Mouse (Mus musculus) MEL-GATA-1-ER (cell line): ENCODE data around the gene Hs1bp3.

Experiments
- DNase-seq: peaks from one replicate; pipeline ENCODE4 v3.0.0-alpha.2; 2012; ENCODE audit warnings: low read depth; ENCODE audit errors: extremely low read depth

The Hs1bp3 gene

DNA sequence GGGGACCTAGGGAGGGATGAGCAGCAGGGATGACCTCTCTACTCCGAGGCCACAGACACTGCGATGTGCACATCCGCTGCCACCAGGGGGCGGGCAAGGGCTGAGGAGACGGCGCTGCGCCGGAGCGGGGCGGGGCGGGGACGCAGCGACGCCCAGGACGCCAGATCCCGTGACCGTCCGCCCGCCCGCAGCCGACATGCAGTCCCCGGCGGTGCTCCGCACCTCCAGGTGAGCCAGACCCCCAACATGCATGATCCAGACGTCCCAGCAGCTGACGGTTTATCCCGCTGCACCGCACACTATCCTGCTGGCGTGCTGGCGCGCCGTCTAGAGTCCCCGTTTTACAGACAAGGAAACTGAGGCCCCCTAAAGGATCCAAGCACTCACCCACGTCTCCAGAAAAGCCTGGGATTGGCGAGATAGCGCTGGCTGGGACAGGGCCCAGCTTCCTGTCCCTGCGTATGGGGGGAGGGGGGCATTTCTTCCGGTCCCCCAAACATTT is at the start of gene Hs1bp3:
Gene Hs1bp3 (plus strand): TSS at position 163 of the 502 bp plus-strand sequence.
- peak; percentile 57 for DNase-seq

DNA sequence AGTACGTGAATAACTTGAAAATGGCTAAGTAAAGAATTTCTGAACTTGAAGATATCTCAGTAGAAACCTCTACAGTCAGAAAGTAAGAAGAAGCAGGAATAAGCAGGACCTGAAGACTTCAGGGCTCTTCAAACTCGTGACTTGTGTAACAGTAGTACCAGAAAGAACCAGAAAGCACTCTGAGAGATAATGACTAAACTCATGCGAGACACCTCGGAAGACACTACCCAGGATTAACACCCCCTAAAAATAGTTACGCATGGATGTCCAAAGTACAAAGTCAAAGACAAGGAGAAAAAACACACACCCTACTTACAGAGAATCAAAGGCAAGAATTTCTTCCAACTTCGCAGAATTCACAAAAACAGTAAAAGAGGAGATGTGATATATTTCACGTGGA is 46.9 kb upstream of the Hs1bp3 start:
- no peak for DNase-seq

DNA sequence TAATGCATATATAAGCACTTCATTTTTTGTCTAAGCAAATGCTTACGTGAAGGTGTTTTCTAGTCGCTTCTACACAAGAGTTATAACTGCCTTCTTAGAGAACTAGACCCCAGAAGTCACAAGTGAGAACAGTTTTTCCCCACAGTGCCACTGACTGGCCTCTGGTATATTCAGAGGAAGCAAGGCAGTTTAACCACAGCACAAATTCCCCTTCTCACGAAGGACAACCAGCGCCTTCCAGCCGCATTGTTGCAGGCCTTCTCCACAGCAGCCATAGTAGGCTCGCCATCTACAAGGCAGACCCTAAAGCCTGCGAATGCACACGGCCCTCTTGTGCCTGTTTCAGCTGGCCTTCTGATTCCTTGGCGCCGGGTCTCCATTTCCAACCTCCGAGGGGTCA is 43.6 kb upstream of the Hs1bp3 start:
- no peak for DNase-seq

DNA sequence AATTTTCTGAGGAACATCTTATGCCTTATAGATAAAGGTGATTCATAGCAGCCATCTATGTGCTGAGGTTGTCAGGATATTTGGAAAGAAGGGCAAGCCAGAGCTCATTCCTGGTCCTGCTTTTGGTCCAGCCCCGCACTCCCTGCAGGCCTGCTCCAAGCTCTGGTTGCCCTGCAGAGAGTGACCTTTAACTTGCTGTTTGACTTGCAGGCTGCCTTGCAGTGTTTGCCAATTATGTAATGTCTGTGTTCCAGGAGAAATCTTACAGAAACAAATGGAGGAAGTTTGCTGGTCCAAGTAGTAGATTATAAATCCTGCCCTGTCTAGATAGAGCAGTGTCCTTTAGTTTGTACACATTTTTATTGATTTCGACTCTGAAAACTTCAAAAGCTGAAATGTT is 41.8 kb upstream of the Hs1bp3 start:
- no peak for DNase-seq

DNA sequence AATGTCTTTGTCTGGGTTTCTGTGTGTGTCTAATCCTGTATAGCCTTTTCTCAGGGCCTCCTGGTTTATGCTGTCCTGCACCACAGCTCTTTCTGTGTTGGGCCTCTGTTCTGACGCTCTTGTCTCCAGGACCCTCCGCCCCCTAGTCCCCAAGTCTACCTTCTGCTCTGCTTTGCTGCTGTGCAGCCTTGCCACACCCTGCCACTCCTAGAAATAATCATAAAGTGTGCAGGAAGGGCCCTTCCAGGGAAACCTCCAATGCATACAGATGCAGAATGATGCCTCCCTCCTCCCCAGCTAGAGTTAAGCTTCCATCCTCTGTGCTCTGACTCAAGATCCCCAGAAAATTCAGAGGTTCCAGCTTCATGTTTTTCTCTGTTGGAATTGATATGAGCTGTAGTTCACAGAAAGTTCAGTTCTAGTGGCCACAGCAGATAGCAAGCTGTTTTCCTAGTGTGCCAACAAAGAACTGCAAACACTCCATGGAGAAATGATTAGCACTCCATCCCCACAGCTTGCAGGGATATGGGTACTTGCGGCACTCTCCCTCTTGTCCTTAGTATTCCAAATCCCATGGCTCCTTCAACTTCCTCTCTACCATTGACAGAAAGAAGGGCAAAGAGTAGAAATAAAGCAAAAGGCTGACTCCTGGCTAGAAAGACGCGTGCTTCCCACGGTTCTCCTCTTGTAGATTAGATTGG is 39.6 kb upstream of the Hs1bp3 start:
- no peak for DNase-seq

DNA sequence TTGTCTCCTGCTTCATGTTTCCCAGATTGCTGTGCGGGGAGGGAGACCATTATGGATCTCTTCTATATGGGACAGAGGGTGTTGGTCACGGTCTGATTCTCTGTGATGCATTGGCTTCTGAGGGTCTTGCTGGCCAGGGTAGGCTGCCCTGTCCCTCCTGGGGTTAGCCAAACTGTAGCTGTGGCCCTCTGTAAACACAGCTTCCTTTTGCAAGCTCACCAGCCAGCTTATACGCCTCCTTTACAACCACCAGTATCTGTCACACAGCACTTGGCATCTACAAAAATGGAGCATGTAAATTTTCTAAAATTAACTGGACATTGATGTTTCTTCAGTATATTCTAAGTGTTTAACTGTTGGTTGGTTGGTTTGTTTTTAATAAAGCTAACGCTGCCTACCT is 37.8 kb upstream of the Hs1bp3 start:
- no peak for DNase-seq

DNA sequence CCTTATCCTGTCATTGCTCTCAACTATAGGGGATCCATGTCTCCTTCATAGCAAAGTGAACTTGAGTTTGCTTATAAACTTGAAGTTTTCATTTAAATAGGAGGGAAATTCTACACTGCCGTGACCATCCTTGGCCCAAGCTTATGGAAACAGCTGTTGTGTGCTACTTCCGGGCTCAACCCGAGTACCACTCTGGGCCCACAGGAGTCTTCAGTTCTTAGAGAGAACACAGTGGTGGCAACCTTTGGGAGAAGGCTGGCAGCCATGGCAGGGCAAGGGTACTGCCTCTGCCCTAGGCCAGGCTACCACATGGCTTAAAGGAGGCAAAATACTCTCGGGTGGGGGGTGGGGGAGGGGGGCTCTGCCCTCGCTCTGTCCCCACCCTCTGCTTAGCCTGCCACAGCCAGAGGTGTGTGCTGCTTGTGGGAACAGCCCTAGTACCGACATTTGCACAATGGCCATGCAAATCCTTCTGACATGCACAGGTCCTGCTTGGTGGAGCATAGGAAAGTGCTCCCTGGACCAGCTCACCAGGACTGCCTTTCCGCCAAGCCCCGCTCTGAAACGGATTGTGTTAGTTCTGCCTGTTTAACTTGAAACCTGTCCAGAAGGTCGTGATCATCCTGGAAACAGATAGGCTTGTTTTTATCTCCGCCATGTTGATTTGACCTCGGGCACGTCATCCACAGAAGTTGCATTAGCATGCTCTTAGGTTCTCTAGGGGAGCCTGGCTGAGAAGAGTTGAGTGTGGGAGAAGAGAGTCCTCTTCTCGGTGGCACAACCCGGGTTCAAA is 31.8 kb upstream of the Hs1bp3 start:
- no peak for DNase-seq

DNA sequence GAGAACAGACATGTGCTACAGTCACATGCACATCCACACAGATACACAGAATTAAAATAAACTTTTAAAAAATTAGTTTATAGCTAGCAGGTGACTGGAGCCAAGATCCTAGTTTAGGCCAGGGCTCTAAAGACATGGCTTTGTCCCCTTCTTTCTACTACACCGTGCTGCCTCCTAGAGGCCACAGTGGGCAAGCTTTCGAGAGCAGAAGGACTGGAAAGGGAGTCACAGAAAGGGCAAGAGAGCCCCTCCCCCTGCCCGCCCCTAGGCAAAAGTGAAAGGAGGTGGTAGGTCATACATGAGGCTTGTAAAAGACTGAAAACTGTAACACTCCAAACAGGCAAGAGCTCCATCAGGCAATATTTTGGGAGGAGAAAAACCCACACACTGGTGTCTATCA is 25.3 kb upstream of the Hs1bp3 start:
- no peak for DNase-seq

DNA sequence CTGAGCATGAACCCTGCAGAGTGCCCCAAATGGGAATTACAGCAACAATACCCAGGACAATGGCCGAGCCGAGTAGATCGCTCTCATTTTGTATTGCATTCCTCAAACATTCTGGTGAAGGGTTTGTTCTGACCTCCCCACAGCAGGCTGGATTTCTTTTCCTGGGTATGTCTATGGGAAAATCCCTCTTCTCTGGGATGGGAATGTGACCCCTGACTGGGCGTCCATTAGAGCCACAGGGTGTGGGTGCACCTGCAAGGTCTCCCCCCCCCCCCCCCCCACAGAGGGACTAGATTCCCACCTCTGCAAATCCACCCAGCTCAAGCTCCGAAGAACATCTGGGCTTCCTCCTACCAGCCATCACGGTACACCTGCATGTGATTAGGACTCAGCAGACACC is 24.1 kb upstream of the Hs1bp3 start:
- no peak for DNase-seq

DNA sequence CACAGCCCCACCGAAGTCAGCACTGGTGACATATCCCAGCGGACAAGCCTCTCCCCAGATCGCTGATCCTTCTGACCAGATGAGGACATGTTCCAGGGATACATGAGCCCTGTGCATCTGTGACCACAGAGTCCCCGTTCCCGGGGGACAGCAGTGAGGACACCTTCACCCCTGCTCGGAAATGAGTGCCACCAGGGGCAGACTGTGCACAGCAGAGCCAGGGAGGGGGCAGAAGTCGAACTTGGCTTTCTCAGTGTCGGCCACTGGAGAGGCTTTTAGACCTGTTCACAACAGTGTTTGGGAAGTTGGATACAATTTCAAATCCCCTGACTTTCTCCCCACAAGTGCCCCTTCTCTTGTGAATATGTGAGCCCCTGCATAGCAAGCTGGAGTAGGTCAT is 23.7 kb upstream of the Hs1bp3 start:
- DNase-seq, result no peak

DNA sequence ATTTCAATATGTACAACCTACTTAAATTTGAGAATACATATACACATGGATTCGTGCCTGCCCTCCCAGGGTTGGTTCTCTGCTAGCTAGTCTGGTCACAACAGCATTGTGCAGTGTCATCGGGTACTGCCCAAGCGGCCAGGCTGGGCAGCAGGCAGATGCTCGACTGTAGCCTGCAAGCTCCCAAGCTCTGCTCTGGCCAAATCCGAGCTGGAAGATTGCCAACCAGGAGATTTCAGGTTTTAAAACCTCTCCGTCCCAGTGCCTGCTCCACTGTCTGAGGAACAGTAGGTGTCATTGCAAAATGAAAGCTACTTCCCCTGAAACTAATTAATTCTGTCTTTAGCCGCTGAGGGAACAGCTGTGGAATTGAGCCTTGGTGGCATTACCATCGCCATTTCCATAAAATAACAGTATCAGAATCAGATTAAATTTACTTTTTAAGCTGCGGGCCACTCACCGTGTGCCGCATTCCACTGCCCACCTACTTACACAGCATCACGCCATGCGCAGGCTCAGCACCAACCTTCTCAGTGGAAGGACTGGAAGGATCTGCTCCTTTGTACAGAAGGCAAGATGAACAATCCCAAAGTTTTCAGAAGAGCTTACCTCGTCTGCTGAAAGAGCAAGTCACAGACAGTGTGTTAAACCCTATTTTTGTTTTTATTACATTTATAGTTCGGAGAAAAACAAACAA is 21.9 kb upstream of the Hs1bp3 start:
- DNase-seq, result no peak

DNA sequence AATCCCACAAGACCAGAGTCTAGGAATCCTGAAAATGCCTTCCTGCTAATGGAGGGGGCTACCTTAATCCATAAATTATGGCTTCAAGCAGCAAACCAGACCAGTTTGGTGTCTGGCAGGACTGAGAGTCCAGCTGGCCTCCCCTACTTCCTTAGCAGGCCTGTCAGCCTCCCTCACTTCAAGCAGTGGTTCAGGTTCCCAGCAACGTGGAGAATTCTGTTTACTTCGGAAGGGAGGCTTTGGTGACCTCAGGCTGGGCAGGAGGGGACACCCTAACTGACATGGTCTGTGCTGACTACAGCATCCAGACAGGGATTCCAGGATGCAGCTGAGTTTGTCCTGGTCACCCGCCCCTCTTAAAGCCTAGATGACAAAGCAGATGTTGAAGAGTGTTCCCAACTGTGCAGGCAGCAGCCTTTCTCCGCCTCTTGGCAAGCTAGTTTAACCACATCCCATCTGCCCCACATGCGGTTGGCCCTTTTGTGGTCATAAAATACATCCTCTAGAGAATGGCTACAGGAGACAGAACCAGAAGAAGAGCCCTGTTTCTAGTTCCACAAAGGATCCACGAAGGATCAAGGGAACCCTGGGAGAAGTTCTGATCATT is 17.8 kb upstream of the Hs1bp3 start:
- DNase-seq, result no peak

DNA sequence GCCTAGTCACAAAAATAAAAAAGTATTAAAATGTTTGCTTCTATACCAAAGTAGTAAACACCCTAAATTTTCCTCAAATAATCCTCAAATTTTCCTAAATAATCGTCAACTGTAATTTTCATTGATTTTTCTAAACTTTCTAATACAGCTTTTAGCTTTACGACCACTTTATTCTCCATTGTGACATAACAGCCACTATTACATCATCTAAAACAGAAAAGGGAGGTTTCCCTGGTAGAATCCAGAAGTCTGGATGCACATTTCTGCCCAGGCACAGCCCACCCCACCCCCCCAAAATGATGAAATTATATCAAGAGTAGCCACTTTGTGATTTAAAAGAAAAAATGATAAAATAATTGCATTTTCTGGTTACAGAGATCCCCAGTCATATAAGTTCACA is 17.1 kb upstream of the Hs1bp3 start:
- DNase-seq, result no peak

DNA sequence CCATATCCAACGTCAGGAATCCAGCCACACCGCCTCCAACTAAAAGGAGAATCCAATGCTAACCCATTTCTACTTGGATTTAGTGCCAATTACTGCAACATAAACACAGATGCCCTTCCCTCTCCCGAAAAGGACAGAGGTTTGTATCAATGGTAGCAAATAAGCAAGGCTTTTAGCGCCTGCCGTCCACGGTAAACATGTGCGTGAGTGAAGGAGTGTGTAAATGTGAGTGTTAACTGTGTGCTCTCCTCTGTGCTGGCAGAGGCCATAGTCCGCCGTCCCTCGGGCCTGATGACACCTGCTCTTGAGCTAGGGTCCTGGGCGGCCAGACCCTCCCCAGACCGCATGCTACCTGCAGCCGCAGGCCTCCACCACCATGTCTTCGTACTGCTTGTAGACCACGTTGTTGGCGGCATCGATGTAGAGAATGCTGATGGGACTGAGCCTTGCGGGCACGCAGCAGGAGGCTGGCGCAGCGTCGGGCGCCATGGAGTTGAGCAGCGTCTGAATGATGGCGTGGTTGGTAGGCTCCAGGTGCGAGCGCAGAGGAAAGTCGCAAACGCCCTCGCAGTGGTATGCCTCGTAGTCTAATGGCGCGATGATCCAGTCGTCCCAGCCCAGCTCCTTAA is 15.5 kb upstream of the Hs1bp3 start:
- DNase-seq, result no peak

DNA sequence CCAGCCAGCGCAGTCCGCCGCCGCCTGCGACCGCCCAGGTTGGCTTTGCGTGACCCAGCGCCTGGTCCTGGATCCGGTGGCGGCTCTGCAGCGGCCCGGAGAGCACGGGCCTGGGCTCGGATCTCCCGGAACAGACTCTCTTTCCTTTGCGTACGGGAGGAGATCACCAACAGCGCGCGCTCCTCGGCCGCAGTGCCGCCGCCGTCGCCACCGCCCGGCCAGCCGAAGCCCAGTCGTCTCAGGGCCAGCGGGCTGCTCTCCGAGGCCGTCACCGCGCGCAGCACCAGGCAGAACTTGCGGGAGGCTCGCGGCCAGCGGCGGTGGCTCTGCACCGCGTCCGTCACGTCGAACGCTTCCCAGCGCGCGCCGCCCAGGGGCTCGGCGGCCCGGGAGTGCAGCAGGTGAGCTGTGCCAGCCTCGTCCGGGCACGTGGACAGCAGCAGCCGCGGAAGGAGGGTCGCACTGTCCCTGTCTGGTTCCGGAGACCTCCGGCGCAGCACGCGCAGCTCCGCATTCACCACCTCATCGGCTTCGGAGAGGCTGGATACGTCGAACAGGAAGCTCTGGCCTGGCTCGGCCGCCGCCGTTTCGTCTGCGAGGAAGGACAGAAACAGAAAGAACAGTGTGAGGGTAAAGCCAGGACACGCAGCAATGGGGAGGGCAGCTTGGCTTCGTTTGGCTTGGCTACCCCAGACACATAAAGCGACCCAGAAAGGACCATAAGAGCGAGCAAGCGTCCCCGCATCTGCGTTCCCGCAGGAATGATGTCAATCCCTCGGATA is 14.7 kb upstream of the Hs1bp3 start:
- no peak for DNase-seq

DNA sequence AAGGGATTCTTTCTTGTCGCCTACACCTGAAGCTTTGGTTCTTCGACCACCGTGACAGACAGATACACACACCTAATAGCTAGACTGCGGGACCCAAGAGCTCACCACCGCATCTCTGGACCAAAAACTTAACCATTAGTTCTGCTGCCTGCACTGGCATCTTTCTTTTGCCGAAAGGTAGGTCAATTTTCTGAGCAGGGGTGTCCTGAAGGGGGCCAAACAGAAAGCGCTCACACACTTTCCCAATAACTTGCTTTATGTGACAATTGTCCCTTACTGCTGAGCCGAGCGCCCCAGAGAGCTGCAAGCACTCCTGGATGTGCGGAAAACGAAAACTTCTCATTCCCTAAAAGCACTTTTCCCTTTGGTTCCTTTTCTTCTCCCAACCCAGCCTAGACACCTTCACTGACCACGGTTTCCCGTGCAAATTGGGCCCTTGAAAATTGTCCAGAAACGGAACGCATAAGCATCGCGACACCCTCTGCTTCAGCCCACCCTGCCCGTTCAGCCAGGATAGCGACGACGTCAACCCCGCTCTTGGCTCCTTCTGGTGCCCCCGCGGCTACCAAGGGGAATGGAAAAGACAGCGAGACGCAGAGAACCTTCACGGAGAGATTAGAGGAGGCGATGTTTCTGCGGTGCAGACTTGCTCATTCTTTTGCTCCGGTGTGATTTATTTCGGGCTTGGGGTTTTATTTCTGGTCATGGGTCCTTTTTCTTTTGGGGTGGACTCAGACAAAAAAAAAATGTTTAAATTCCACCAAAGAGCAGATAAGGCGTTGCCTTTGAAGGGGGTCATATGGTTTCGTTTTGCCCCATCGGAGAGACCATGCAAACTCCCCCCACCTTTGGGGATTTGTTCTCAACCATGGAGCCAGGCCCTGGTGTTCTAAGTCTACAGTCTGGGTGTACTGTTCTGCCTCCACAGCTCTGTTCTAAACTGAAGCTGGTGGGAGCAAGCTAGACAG is 13.8 kb upstream of the Hs1bp3 start:
- DNase-seq, result no peak

DNA sequence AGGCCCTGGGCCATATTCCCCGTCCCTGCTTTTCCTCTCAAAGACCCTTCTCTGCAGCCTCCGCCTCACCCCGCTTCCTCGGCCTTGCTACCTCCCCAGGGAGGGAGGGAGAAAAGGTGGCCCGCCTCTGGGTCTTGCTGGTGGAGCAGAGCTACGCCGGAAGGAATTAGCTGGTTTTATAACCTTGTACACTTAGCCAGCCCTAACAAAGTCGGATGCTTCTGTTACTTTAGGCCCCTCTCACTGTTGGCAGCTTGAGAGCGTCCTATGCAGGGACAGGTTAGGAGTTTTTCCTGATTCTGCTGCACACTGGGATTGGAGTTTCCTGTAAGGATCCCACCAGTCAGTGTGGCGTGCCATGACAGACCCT is 13.1 kb upstream of the Hs1bp3 start:
- DNase-seq, result no peak

DNA sequence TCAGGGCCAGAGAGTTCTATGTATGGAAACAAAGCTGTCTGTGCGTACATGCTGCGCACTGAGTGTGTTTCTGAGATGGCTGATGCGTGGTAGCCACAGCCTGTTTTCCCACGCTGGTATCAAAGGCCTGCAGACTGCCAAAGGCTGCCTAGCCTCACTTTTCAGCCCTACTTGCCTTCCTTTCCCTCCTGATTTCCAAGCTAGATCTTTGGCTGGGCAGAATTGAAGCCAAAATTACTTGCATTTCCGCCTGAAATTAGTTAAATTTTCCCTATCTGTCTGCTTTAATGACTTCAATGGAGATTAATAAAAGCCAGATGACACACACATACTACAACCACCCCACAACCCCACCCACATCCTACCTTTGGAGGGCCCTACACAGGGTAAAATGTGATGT is 12.7 kb upstream of the Hs1bp3 start:
- no peak for DNase-seq

DNA sequence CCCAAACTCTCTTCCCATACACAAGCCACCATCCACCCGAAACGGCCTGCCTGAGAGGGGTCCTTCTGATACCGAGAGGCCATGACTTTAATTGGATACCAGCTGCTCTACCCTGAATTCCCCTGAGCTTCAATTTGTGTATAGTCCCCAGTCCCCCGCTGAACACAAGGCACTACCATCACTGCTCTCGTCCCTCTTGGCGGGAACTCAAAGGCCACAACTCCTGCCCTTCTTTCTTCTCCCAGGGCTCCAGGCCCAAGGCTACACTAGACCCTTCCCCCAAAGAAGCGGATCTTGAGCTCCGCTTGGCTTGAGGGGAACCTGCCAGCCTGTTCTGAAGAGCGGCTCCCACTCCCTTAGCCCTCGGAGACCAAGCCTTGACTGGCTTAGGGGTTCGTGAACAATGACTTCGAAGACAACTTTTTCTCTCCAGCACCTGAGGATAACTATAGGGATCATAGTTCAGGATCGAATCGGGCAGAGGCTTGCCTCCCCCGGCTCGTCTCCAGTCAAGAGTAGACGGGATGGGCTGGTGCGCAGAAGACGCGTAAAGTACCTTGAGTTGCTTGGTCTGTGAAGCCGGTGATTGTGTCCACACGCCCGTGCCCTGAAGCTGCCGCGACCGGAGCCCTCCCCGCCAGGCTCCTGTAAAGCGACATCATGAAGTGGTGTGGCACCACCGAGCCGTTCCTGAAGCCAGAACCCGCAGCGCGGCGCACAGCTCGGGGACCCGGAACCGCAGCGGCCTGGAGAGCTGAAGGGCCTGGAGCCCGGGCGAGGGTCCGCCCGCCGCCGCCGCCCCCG is 12.0 kb upstream of the Hs1bp3 start:
- DNase-seq, result no peak
